Mouse (Mus musculus) monocyte, adult 2 months (primary cell): ENCODE measurements around the gene Bphl.

Source experiments
- DNase-seq, 2 experiments: peaks; one replicate each; pipeline ENCODE4 v3.0.0; 2022; ENCODE audit warnings: low spot score in 2 of 2, low read depth in 1 of 2

Gene Bphl

GRCm38 (mm10) chr13:34118816-34119215 is 81.4 kb downstream of the Bphl start:
- DNase-seq = no peak

DNA sequence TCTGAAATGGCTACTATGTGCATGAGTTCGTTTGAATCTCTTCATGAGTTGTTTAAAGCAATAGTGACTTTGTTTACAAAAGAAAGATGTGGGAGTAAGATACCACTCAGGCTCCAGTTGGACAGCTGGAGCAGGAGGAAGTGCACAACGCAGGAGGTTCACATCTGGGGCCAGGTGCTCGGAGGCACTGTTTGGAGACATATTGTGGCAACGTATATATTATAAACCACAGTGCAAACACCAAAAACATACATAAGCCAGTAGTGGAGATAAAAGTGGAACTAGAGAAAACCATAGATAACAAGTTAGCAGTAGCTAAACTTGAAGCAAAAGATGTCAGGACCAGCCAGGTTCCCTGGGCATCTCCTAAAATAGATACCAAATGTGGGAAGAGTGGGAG is 82.0 kb downstream of the Bphl start:
- no peak for DNase-seq

DNA sequence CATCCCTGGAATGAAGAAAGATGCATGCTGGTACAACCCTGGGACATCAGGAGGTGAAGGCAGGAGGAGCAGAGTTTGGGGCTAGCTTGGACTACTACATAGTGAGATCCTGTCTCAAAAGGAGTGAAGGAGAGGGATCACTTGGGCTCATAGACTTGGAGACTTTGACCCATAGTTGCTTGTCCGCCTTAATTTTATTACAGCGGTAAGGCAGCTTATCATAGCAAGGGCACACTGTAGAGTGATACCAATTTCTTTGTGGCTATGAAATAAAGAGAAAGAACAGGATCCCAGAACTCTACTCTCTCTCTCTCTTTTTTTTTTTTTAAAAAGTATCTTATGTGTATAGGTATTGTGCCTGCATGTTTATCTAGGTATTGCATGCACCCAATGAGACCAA is 83.1 kb downstream of the Bphl start:
- DNase-seq = no peak
